Mouse (Mus musculus): ENCODE measurements around the gene Ckap2l. TPM values are rescaled to one million over a fixed set of nuclear protein-coding genes. Genes with fewer than 3 reads are reported as not detected.

Gene Ckap2l
- polyA plus RNA-seq, 1 experiment from 2014 or later: 29.6 TPM

DNA sequence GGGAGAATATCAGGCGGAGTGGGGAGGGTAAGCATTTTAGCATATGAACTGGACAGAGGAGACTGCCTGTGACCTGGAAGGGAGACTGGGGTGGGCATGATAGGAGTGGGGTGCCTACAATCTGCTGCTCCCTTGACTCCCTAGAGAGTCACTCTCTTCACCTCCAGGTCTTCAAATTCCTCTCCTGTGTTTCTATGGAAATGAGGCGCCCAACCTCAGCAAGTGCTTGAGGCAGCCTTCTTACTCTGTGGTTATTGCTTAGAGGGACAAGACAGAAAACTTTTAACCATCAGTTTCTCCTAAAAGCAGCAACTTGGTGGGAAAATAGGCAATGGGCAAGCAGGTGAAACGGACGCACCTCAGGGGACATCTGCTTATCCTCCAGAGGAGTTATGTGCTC is 60.5 kb downstream of the Ckap2l start:
- no peak for DNase-seq (ENCODE audit: low spot score)

DNA sequence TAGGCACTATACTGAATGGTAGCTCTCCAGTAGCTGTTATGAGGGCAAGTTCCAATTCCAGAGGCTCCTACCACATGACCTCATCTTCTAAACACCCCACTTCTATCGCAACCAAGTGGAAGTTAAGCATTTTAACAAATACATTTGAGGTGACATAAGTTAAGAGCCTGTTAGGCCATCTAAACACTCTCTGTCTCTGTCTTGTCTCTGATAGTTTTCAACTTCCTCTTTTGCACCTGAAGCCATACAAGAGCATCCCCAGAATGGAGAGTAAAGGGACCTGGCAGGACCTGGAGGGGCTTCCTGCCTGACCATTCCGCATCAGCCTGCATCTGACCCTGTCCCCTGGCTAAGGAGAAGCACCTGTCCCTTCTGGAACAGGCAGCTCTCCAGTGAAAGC is 62.3 kb downstream of the Ckap2l start:
- no peak for DNase-seq (ENCODE audit: low spot score)

DNA sequence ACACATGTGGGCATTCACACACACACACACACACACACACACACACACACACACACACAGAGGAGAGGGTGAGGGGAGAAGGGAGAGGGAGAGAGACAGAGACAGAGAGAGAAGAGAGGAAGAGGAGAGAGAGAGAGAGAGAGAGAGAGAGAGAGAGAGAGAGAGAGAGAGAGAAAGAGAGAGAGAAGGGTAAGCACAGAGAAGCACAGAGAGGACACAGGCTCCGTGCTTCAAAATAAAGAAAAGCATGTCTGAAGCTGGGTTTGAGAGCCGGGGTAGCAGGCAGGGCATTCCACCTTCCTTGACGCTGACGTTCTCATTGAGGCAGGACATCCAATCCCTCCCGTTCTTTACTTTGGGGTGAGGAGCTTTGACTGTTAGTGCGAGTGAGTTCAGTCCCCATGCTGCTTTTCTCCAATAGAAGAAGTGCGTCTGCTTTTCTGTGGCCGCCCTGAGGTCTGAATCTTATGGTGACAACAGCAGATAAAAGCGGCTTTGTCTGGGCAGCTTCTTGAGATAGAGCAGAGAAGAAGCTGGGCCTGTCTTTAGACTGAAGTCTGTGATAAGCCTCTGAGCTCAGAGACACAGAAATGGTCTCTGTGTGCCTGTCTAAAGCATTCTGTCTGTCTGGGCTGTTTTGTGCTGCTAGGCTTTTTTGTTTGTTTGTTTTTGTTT is 63.1 kb downstream of the Ckap2l start:
- no peak for DNase-seq (ENCODE audit: low spot score)

DNA sequence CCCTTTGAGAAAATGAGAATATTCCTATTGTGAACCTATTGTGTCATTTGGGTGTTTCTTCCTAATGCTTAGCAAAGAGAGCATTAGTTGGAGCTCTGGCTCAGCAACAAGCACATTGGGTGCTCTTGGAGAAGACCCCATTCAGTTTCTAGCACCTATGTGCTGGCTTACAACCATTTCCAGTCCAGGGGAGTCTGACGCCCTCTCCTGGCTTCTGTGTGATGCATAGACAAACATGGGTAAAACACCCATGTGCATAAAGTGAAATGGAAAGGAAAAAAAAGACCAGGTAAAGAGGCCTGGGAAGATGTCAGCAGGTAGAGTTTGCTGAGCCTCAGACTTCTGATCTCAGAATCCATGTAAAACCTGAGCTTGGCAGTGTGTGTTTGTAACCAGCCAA is 63.8 kb downstream of the Ckap2l start:
- no peak for DNase-seq (ENCODE audit: low spot score)

DNA sequence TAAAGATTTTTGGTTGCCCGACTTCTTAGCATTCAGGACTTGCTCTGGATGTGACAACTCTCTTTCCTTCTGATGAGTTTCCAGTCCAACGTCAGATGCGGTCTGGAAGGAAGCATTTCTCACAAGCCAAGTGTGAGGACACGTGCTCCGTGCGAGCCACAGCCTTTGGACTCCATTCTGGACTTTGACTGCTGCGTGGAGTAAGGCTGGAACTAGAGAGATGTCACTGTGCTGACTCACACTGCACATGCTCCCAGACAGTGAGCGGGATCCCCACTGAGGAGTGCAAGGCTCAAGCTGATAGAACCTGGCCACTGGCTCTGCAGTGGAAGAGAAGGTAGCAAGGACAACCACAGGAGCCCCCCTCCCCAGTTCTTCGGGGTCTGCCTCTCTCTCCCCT is 64.5 kb downstream of the Ckap2l start:
- DNase-seq (ENCODE audit: low spot score): no peak

DNA sequence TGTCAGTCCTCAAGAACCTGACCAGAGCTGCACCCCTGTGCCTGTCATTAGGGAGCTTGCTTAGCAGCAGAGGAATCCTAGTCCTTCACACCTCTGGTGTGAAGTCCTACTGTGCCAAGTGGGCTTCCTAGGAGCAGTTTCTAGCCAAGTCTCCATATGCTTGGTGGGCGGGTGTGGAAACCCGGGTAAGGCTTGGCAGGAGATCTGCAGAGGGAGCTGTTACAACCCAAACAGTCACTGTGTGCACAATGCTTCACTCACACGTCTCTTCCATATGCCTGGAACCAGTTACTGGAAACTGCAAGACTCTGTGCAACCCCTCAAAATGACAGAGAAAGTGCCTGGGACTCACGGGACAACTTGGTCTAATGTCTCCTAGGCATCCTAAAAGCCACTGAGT is 65.0 kb downstream of the Ckap2l start:
- no peak for DNase-seq (ENCODE audit: low spot score)

DNA sequence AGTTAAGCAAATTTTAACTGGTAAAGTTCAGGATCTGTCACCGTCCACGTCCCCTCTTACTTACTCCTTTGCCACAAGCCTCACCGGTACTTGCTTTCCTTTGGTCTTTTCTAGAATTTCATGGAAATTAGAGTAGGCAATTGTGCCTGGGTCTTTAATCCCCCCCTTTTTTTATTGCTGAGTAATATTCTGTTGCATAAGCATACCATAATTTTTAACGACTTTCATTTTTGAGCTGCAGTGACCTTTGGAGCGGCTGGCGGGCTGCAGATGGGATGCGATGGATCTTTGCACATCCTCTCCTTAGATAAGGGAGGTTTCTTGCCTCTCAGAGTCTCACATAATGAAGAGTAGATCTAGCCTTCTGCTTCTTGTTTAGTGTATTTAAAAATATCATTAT is 67.7 kb downstream of the Ckap2l start:
- no peak for DNase-seq (ENCODE audit: low spot score)

DNA sequence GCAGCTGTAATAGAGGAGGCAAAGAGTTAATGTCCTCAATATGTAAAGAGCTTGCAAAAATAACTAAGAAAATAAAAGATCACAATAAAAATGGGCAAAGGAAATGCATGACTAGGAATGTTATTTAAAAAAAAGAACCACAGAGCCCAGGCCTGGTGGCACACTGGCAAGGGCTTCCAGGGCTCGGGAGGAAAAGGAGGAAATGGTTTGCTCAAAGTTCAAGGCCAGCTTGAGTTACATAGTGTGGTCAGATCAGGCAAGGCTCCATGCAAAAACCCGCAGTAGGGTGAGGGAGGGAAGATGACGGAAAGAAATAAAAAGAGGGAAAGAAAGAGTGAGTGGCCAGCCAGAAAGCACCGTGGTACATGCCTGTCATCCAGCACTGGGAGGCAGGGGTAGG is 68.4 kb downstream of the Ckap2l start:
- DNase-seq (ENCODE audit: low spot score): no peak

DNA sequence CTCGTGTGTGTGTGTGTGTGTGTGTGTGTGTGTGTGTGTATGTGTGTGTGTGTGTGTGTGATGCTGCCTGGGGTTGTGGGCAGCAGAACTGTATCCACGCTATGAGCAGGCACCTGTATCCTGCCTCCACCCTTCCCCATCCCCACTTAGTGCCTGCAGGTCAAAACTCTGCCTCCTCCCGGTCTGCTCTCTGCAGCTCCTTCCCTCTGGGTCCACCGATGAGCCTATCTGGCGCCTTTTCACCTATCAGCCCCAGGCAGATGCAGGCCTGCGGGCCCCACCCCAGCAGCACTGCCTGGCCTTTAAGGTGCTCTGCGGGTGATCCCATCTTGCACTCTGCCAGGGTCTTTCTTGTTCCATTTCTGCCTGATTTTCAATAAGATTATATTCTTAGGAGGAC is 69.3 kb downstream of the Ckap2l start:
- no peak for DNase-seq (ENCODE audit: low spot score)

DNA sequence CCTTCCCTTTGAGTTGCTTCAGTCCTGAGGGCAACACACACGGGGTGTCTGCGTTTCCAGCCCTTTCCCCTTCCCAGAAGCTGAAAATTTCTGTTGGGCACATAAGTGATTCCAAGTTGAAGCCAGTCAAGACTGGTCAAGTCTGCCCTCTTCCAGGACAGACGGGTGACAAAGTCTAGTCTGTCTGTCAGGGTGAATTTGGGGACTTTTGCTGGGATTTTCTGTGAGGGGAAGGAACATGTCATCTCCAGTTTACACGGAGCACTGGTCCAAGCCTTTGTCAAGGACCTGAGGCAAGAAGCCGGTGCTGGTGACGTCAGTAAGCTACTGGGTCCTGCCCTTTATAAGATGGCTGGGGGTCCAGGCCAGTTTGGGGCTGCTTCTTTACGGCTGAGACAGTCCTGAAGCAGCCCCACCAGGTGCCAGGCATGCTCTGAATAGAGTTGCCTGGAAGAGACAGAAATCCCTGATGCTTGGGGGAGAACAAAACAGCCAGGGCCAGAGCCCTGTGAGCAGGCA is 69.9 kb downstream of the Ckap2l start:
- no peak for DNase-seq (ENCODE audit: low spot score)

DNA sequence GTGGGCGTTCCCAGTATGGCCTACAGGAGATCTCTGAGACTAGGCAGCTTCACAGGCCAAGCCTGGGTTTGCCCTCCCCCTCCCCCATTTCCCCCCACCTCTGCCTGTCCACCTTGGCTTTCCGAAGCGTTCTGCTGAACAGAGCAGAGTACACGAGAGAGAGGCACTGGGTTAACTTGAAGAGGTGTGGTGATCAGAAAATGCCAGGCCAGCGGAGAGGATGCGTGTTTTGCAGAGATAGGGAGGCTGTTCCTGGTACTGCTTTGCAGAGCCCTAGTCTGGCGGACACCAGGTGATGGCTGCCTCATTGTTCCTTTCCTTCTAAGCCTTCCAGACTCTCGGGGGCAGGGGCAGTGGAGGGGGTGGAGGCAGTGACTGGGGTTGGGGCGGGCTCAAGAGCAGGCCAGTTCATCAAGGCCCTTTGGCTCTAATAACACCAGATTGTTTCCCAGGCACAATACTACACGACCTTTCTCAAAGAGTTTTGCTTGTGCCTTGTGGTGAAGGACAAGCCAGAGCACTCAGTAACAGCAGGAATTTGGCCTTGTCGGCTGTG is 70.6 kb downstream of the Ckap2l start:
- DNase-seq (ENCODE audit: low spot score): no peak

DNA sequence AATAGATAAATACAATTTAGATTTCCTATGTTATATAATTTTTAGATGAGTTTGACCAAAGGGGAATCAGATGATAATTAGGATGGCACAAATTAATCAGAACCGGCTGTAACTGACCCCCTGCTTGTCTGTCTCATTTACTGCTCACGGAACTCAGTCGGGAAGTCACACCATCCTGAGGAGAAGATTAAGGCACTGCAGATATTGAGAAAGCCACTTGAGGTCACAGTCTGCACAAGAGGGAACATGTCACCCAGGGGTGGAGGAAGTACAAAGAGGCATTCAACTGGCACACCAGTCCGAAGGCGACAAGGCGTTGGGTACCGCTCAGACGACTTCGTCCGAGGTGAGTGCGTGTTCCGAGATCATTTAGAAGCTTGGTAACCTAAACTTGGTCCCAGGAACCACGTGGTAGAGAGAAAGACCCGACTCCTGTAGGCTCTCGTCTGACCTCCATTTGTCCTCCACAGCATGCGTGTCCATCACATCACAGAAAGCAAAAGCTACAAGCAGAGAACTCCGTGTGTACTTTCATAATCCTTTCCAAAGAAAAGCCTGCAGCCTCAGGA is 71.7 kb downstream of the Ckap2l start:
- no peak for DNase-seq (ENCODE audit: low spot score)

DNA sequence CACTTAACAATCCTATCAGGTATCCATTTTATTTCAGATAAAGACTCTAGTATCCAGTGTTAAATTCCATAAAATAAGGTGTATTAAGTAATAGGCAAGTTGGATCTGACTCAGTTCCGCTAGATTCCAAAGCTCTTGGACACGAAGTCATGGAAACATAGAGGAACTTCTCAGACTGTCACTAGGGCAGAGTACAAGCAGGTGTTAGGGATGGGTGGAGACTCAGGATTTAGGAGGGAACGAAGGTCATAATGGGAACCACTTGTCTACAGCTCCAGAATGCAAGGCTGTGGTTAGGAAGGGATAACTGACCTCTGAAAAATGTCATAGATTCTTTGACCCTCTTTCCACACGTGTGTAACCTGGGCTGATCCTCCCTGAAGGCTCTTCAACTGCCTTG is 72.8 kb downstream of the Ckap2l start:
- no peak for DNase-seq (ENCODE audit: low spot score)

DNA sequence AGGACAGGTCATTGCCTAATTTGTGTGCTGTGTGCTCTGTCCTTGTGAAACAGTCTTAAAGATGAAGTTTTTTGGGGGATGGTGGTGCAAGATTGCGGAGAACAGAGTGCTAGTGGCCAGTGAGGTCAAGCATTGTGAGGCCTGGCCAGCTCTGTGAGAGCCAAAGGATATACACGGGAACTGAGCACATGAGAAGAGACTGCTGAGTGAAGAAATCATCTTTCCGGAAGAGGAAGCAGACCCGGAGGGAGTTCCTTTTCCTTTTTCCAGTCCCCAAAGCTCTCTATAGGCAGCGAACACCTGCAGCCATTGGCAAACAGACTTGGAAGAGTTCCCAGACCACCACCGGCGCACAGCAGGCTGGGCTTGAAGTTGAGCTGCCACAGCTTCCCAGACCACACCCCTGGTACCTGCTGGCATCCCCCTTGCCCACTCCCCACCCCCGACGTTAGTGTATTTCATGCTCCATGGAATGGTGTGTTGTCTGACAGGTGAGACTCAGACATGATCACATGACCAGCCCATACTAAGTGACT is 75.8 kb downstream of the Ckap2l start:
- DNase-seq (ENCODE audit: low spot score): no peak

DNA sequence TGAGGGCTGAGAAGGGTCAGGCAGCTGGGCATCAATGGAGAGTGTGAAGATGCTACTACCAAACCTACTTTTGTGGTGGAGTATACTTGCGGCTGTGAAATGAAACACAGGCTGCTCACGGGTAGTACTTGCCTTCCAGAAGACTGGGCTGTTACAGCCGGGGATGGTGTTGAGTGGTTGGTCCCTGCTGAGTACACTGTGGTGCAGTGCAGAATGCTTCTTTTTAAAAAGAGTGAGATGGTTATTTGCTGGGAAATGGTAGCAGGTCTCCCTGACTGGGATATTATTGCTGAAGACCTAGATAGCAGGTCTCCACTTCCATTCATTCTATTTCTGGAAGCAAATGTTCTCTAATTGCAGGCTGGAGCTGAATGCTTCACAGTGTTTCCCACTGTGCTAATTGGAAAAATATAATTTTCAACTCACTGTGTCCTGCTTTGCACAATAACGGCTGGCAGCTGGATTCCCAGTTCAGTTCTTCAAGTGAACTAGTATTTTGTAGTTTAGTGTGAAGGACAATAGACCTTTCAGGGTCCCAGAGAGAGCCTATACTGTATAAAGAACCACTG is 78.4 kb downstream of the Ckap2l start:
- DNase-seq (ENCODE audit: low spot score): no peak

Other genes starting within 250 kb of the Ckap2l start
- gene Vinac1, start 249.0 kb downstream of the Ckap2l start, polyA plus RNA-seq (2015; fragmentation: Nextera tagmentation; extraction: Ambion mirVana): 0.14 and 0.23 TPM in 2 replicates
- gene Ttl, start 231.3 kb downstream of the Ckap2l start, polyA plus RNA-seq (2015; fragmentation: Nextera tagmentation; extraction: Ambion mirVana): 5.2 and 5.9 TPM in 2 replicates
- gene Polr1b, start 196.2 kb downstream of the Ckap2l start, polyA plus RNA-seq (2015; fragmentation: Nextera tagmentation; extraction: Ambion mirVana): 19.4 TPM in 2 replicates
- gene Chchd5, start 167.5 kb downstream of the Ckap2l start, polyA plus RNA-seq (2015; fragmentation: Nextera tagmentation; extraction: Ambion mirVana): 27.8 and 28.7 TPM in 2 replicates
- gene Slc20a1, start 98.4 kb downstream of the Ckap2l start, polyA plus RNA-seq (2015; fragmentation: Nextera tagmentation; extraction: Ambion mirVana): 33.3 and 42.5 TPM in 2 replicates
- gene Il1a, start 12.8 kb upstream of the Ckap2l start, polyA plus RNA-seq (2015; fragmentation: Nextera tagmentation; extraction: Ambion mirVana): 1.8 and 2.1 TPM in 2 replicates
- 1.0 and 1.1 TPM in 2 replicates for gene Il1b, start 73.9 kb upstream of the Ckap2l start, polyA plus RNA-seq (2015; fragmentation: Nextera tagmentation; extraction: Ambion mirVana)
- gene F830045P16Rik, start 239.4 kb upstream of the Ckap2l start, polyA plus RNA-seq (2015; fragmentation: Nextera tagmentation; extraction: Ambion mirVana): 0.06 TPM in 1 of 2 replicates, not detected in the other